In the genomic region with DNA sequence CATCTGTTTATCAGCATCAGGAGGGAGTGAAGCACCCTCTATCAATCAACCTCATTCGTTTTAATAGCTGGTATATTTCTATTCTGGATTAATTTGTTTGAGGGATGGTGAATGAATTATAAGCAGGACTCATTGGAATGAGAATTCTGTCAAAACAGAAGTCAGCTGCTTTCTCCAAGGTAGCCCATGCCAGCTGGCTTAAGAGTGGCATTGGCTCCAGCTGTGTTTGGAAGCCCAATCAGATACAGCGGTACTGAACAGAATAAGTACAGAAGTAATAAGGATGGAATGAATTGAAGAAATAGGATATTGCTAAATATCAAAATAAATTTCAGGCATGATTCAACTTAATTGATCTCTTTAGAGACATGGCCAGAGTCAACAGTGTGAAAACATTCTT, we compare ENCODE assay signal across 12 mouse cellular contexts.
"Had no signal": no experiment of that assay in that cellular context is flagged by ENCODE, and none has a peak within 500 bp of the region (broad histone marks: within the 10 kb centered on the region; RNA-seq: fewer than 3 reads in every experiment).

No protein-coding gene starts in this region.

- H3K4me3 ChIP-seq: kidney, embryonic 15.5 days; limb, embryonic 13.5 days; midbrain, embryonic 12.5 days; neural tube, embryonic 13.5 days had no signal

- H3K36me3 ChIP-seq: kidney, embryonic 15.5 days; limb, embryonic 13.5 days; midbrain, embryonic 12.5 days; neural tube, embryonic 13.5 days had no signal

- H3K9me3 ChIP-seq: kidney, embryonic 15.5 days; limb, embryonic 13.5 days; midbrain, embryonic 12.5 days; neural tube, embryonic 13.5 days had no signal

- H3K9ac ChIP-seq: kidney, embryonic 15.5 days; limb, embryonic 13.5 days; liver, embryonic 14.5 days; midbrain, embryonic 12.5 days; neural tube, embryonic 13.5 days had no signal

- H3K4me1 ChIP-seq: kidney, embryonic 15.5 days; limb, embryonic 13.5 days; midbrain, embryonic 12.5 days; neural tube, embryonic 13.5 days had no signal

- H3K27ac ChIP-seq: kidney, embryonic 15.5 days; limb, embryonic 13.5 days; liver, embryonic 14.5 days; midbrain, embryonic 12.5 days; neural tube, embryonic 13.5 days had no signal

- ATAC-seq: midbrain, embryonic 16.5 days had no signal

- H3K4me2 ChIP-seq: kidney, embryonic 15.5 days; limb, embryonic 13.5 days; midbrain, embryonic 12.5 days; neural tube, embryonic 13.5 days had no signal

- DNase-seq: kidney, postnatal 14 days; layer of hippocampus, adult 9-11 months; lung, adult 18-20 months; retina, postnatal 1 day; right cerebral cortex, postnatal 25 days; thymus, postnatal 36 days had no signal

- H3K27me3 ChIP-seq: kidney, embryonic 15.5 days; limb, embryonic 13.5 days; midbrain, embryonic 12.5 days; neural tube, embryonic 13.5 days had no signal
